Mouse (Mus musculus) lung, postnatal 0 days (tissue): Measurements from ENCODE around the gene Slc34a2. TPM values are rescaled to one million over a fixed set of nuclear protein-coding genes. Genes with fewer than 3 reads are reported as not detected.
A peak's percentile ranks its signal among the peaks of the same experiment; 100 is the strongest.

Source experiments
- ATAC-seq: fragments of 200-750 bp; cut with Nextera tagmentation; 2 replicates; pipeline ENCODE4 v1.8.0; 2017; ENCODE audit warnings: moderate library complexity
- DNase-seq: peaks from one replicate; pipeline ENCODE4 v3.0.0-alpha.2; 2016; ENCODE audit warnings: low spot score
- H3K27ac ChIP-seq: fragments of 300-500 bp; sonication (generic); 2 replicates; pipeline ENCODE4 v1.5.1; 2014; ENCODE audit warnings: antibody characterized with exemption, mild to moderate bottlenecking, low read length, mixed read lengths
- H3K27me3 ChIP-seq: fragments of 300-500 bp; sonication (generic); replicated peaks from 2 replicates; pipeline ENCODE4 v1.6.1; 2014; ENCODE audit warnings: low read length, mixed read lengths; ENCODE audit not compliant: insufficient read depth
- H3K36me3 ChIP-seq: fragments of 300-500 bp; sonication (generic); 2 replicates; pipeline ENCODE4 v1.6.1; 2014; ENCODE audit warnings: low read length, mixed read lengths; ENCODE audit not compliant: insufficient read depth
- H3K4me1 ChIP-seq: fragments of 300-500 bp; sonication (generic); 2 replicates; pipeline ENCODE4 v1.6.1; 2014; ENCODE audit warnings: antibody characterized with exemption, low read depth, low read length, mixed read lengths; ENCODE audit not compliant: insufficient read depth
- H3K4me2 ChIP-seq: fragments of 300-500 bp; sonication (generic); replicated peaks from 2 replicates; pipeline ENCODE4 v1.6.1; 2014; ENCODE audit warnings: low read depth, mild to moderate bottlenecking, low read length, moderate library complexity, mixed read lengths
- H3K4me3 ChIP-seq: fragments of 300-500 bp; sonication (generic); 2 replicates; pipeline ENCODE4 v1.5.1; 2014; ENCODE audit warnings: low read depth, low read length
- H3K9ac ChIP-seq: fragments of 300-500 bp; sonication (generic); replicated peaks from 2 replicates; pipeline ENCODE4 v1.6.1; 2014; ENCODE audit warnings: low read depth, mild to moderate bottlenecking
- H3K9me3 ChIP-seq: fragments of 300-500 bp; sonication (generic); 2 replicates; pipeline ENCODE4 v1.6.1; 2016; ENCODE audit warnings: low read length, mixed read lengths
- CTCF ChIP-seq: IDR thresholded peaks from 2 replicates; pipeline ENCODE4 v1.5.1; 2016; ENCODE audit warnings: antibody characterized with exemption, mild to moderate bottlenecking
- EP300 ChIP-seq: IDR thresholded peaks from 2 replicates; pipeline ENCODE4 v1.6.1; 2016; ENCODE audit warnings: antibody characterized with exemption, mild to moderate bottlenecking, control low read depth
- WGBS: fragments of 180-500 bp; shearing (Covaris S2); extraction: QIAGEN DNeasy Blood & Tissue Kit; methylation state at CpG from one replicate; pipeline ENCODE4 v1.1.7; 2014; 5-methylcytosine and 5-hydroxymethylcytosine counted together
- polyA plus RNA-seq: library from polyadenylated mRNA; unstranded; fragments of >200 nt; fragmentation: Nextera tagmentation; extraction: Ambion mirVana; gene quantifications from 2 replicates; pipeline ENCODE4 v1.2.1, GENCODE M21; 2015

The Slc34a2 gene
- polyA plus RNA-seq, 1 experiment from 2014 or later, result 772 TPM

GRCm38 (mm10) chr5:53112942-53113341, 75.1 kb downstream of the Slc34a2 start:
- no peak overlapping the region for H3K4me3 ChIP-seq
- ATAC-seq, result no peak

GRCm38 (mm10) chr5:53114616-53115267, 76.9 kb downstream of the Slc34a2 start:
- H3K36me3 ChIP-seq, result no peaks in the 10 kb centered on the region
- WGBS, result 72% methylated on average over 12 of the region's 12 CpGs
- H3K27me3 ChIP-seq, result no peaks in the 10 kb centered on the region
- no peak for TF ChIP-seq CTCF
- TF ChIP-seq EP300, result no peak
- DNase-seq (no peak), ATAC-seq (no peak)
- no peak overlapping the region for H3K4me3 ChIP-seq
- no peak overlapping the region for H3K27ac ChIP-seq
- no peaks in the 10 kb centered on the region for H3K4me1 ChIP-seq
- H3K4me2 ChIP-seq, result no peak overlapping the region
- no peaks in the 10 kb centered on the region for H3K9me3 ChIP-seq
- no peak overlapping the region for H3K9ac ChIP-seq

More at GRCm38 (mm10) chr5:53112942-53113341, 75.1 kb downstream of the Slc34a2 start:
- H3K4me1 ChIP-seq, result no peaks in the 10 kb centered on the region
- H3K4me2 ChIP-seq, result no peak overlapping the region
- no peak overlapping the region for H3K27ac ChIP-seq
- H3K9me3 ChIP-seq, result no peaks in the 10 kb centered on the region
- WGBS, result 87% methylated on average over 5 of the region's 5 CpGs
- no peaks in the 10 kb centered on the region for H3K36me3 ChIP-seq
- H3K27me3 ChIP-seq, result no peaks in the 10 kb centered on the region
- no peak overlapping the region for H3K9ac ChIP-seq
- no peak for DNase-seq
- peak; percentile 27; the same call in 1 of the 2 replicates for TF ChIP-seq CTCF
- no peak for TF ChIP-seq EP300

GRCm38 (mm10) chr5:53118212-53118611, 80.3 kb downstream of the Slc34a2 start:
- H3K36me3 ChIP-seq, result no peaks in the 10 kb centered on the region
- H3K4me1 ChIP-seq, result no peaks in the 10 kb centered on the region
- H3K4me2 ChIP-seq, result no peak overlapping the region
- H3K27ac ChIP-seq, result no peak overlapping the region
- TF ChIP-seq EP300 (no peak), CTCF (no peak)
- WGBS, result 71% methylated on average over 8 of the region's 8 CpGs
- H3K4me3 ChIP-seq, result no peak overlapping the region
- H3K9ac ChIP-seq, result no peak overlapping the region
- DNase-seq, result no peak
- no peaks in the 10 kb centered on the region for H3K9me3 ChIP-seq
- ATAC-seq, result no peak
- no peaks in the 10 kb centered on the region for H3K27me3 ChIP-seq

- Histone ChIP-seq H3K4me1 (no peaks in the 10 kb centered on the region), H3K36me3 (no peaks in the 10 kb centered on the region), H3K27me3 (no peaks in the 10 kb centered on the region), H3K9ac (no peak overlapping the region), H3K9me3 (no peaks in the 10 kb centered on the region), H3K27ac (no peak overlapping the region), H3K4me2 (no peak overlapping the region), H3K4me3 (no peak overlapping the region)
- ATAC-seq (no peak), DNase-seq (peak; percentile 31)
- TF ChIP-seq CTCF (no peak), EP300 (no peak)
- WGBS, result 27% methylated on average over 3 of the region's 3 CpGs
Observed at GRCm38 (mm10) chr5:53119689-53120088, 81.8 kb downstream of the Slc34a2 start.

Other genes starting within 250 kb of the Slc34a2 start
- 65.3 and 66.6 TPM in 2 replicates for gene Anapc4, start 204.1 kb upstream of the Slc34a2 start, polyA plus RNA-seq
- 1.7 and 2.0 TPM in 2 replicates for gene Sel1l3, start 175.8 kb downstream of the Slc34a2 start, polyA plus RNA-seq
- 85.6 and 88.2 TPM in 2 replicates for gene Smim20, start 229.0 kb downstream of the Slc34a2 start, polyA plus RNA-seq